Mouse (Mus musculus): ENCODE data around the gene Igfbp3. TPM values are rescaled to one million over a fixed set of nuclear protein-coding genes. Genes with fewer than 3 reads are reported as not detected.

The Igfbp3 gene
- polyA plus RNA-seq, 1 experiment from 2014 or later = 50.6 TPM

- Histone ChIP-seq H3K27ac (replicated peaks) (no peak overlapping the region), H3K9me3 (ENCODE audit: control insufficient read depth, low read length) (no peaks in the 10 kb centered on the region), H3K9ac (ENCODE audit: low read length) (no peak overlapping the region), H3K4me2 (replicated peaks; ENCODE audit: low read depth) (no peak overlapping the region), H3K27me3 (ENCODE audit: control insufficient read depth, insufficient read depth, low read length) (no peaks in the 10 kb centered on the region), H3K36me3 (ENCODE audit: control insufficient read depth, insufficient read depth, low read length) (no peaks in the 10 kb centered on the region), H3K4me1 (replicated peaks; ENCODE audit: control insufficient read depth, insufficient read depth) (peaks cover 4% of the 10 kb centered on the region; the same call in 1 of the 2 replicates), H3K4me3 (ENCODE audit: low read depth, low read length) (no peak overlapping the region)
- DNase-seq (ENCODE audit: low spot score) = no peak
- TF ChIP-seq EP300 (optimal IDR thresholded peaks at IDR 0.05) (no peak), CTCF (IDR thresholded peaks at IDR 0.05; ENCODE audit: low read depth) (no peak)
- 76% methylated on average over 6 of the region's 6 CpGs for WGBS
- no peak for ATAC-seq (ENCODE audit: low FRiP score, low TSS enrichment)
These were observed 55.5 kb downstream of the Igfbp3 start for GRCm38 (mm10) chr11:7158196-7158595.

- peaks cover 4% of the 10 kb centered on the region; the same call in 1 of the 2 replicates for H3K4me1 ChIP-seq (replicated peaks; ENCODE audit: control insufficient read depth, insufficient read depth)
- H3K27ac ChIP-seq (replicated peaks) = no peak overlapping the region
- 59% methylated on average over 4 of the region's 4 CpGs for WGBS
- no peak for DNase-seq (ENCODE audit: low spot score)
- H3K4me3 ChIP-seq (ENCODE audit: low read depth, low read length) = no peak overlapping the region
- TF ChIP-seq EP300 (optimal IDR thresholded peaks at IDR 0.05) (no peak), CTCF (IDR thresholded peaks at IDR 0.05; ENCODE audit: low read depth) (no peak)
- H3K9me3 ChIP-seq (ENCODE audit: control insufficient read depth, low read length) = no peaks in the 10 kb centered on the region
- ATAC-seq (ENCODE audit: low FRiP score, low TSS enrichment) = no peak
- H3K9ac ChIP-seq (ENCODE audit: low read length) = no peak overlapping the region
- no peak overlapping the region for H3K4me2 ChIP-seq (replicated peaks; ENCODE audit: low read depth)
- no peaks in the 10 kb centered on the region for H3K27me3 ChIP-seq (ENCODE audit: control insufficient read depth, insufficient read depth, low read length)
- no peaks in the 10 kb centered on the region for H3K36me3 ChIP-seq (ENCODE audit: control insufficient read depth, insufficient read depth, low read length)
These were observed 57.3 kb downstream of the Igfbp3 start for GRCm38 (mm10) chr11:7156427-7156826.

Other genes starting within 250 kb of the Igfbp3 start
- gene Adcy1, start 150.4 kb downstream of the Igfbp3 start, polyA plus RNA-seq (2015; fragmentation: Nextera tagmentation; extraction: Ambion mirVana) = 0.73 and 0.82 TPM in 2 replicates
- gene Gm11985, start 25.4 kb downstream of the Igfbp3 start, polyA plus RNA-seq (2015; fragmentation: Nextera tagmentation; extraction: Ambion mirVana) = not detected in 2 replicates
- gene Igfbp1, start 16.1 kb downstream of the Igfbp3 start, polyA plus RNA-seq (2015; fragmentation: Nextera tagmentation; extraction: Ambion mirVana) = 2.3 and 4.5 TPM in 2 replicates

All from stomach, postnatal 0 days (tissue).